Mouse (Mus musculus): ENCODE measurements around the gene Jchain.

The Jchain gene

DNA sequence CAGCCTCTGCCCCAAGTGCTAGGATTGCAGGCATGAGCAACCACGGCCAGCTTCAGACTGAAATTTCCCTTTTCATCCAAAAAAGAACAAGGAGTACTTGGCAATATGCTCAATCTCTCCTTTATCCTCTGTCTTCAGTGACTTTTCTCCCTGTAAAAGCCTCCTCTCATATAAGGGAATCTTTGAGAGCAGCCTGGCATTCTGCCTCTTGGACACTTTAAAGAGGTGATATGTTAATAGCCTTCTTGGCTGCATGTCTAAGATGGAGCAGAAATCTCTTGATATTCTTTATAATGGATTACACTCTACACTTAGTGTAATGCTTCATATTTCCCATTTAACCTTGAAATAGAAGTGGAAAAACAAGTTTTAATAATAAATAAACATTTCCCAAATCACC lies 3.2 kb upstream of the Jchain start:
- no peak for DNase-seq (ENCODE audit: low spot score)

DNA sequence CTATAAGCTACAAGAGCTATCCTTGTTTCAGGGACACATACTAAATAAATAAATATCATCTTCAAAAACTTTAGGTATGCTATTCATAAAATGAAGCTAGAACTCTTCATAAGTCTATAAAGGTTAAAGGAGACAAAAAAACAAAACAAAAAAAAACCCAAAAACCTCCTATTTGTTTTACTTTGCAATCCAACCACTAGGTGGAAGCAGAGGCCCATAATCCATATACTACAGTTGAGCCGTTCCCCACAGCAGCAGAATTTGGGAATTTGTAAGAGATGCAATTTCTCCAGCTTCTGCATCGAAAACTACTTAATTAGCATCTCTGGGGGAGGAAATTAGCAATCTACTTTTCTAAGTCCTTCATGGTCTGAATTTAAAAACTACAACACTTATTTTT lies 8.5 kb downstream of the Jchain start:
- peak; percentile 37 for DNase-seq (ENCODE audit: low spot score)

DNA sequence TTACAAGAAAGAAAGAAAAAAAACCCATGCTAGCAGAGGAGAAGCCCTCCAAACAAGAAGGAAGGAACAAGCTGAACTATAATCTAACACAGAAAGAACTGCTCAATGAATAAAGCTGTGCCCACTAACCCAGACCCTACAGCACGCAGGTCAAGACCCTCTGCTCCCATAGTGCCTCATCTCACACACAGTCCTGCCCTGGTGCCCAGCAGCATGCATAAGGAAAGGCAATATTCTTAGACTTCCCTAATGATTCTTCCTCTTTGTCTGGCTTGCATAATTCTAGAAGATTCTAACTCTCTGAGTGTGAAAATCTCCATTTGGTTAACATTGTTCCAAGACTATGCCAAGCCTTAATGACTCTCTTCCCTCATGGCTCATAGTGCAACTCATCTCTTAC lies 18.7 kb downstream of the Jchain start:
- no peak for DNase-seq (ENCODE audit: low spot score)

DNA sequence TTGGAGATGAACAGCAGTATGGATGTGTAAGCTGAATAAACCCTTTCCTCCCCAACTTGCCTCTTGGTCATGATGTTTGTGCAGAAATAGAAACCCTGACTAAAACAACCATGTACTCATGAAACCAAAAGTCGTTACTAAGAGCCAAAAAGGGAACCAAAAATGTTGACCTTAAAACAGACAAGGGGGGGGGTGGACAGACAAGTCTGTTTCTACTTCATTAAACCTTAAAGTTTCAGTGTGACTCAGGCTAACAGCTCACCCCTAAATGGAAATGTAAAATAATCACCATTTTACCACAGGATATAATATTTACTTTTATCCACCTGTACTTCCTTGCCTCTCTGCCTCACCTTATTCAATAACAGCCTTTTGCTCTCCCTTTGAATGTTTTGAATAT lies 19.1 kb downstream of the Jchain start:
- DNase-seq (ENCODE audit: low spot score): no peak

DNA sequence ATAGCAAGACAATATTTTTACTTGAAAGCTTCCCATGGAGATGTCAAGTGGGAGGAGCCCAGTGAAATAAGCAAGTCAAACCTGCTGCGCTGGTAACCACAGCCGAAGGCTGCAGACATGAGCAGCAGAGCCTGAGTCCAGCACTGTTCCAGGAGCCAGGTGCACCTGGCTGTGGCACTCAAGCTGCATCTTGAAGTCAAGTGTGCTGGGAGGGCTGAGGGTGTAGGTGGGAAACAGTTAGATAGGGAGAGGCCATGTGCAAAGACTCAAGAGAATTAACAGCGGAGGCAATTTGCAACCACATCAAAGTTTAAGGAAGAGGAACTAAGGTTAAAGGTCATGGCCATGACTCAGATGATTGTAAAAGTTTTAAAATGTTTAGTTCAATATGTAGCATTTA lies 27.9 kb downstream of the Jchain start:
- no peak for DNase-seq (ENCODE audit: low spot score)

DNA sequence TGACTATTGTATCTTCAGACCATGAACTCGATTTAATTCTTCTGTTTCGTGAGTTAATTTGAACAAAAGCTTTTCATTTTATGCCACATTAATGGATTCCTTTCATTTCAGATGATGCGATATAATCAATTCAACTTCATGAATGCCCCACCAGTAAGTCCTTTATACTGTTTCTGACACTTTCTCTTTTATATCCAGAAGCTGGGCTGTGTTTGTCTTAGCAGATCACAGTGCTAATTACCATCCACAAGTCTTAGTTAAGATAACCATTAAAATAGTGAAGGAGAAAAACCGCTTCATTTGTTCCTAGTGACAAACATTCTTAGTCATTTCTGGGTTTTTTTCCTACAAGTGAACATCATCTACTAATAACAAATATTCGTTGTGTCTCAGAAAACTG lies 36.6 kb downstream of the Jchain start:
- no peak for DNase-seq (ENCODE audit: low spot score)

DNA sequence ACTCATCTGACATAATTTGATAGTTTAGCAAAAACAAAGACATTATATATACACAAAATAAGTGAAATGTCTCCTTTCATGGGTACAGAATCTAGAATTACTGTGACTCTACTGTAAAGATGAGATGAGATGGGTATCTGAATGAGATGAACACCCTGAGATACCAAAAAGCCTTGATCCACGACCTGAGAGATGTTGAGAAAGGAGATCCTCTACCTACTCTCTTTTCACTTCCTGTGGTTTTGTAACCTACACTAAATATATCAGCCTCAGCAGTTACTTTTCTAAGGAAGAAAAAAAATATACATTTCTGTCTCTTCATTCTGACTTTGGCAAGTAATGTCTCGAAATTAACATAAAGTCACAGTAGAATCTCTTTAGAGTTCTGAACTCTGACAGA lies 38.7 kb downstream of the Jchain start:
- DNase-seq (ENCODE audit: low spot score): no peak

DNA sequence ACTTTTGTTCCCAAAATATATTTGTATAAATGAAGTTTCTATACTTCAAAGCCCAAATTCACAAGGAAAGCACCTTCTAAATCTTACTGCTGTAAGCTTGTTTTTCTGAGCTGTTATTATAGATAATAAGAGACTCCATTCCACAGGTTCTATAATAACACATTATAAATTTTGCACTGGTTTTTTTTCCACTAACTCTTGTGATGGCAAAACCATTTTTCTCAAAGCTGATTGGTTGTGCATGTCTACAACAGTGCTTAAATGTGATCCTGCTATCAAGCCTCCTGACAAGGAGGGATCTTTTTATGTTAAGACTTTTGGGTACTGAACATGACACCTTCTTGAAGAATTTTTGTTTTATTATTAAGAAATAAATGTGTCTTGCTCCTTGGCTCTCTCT lies 40.0 kb downstream of the Jchain start, which contains the start of gene Enam:
TSS of gene Enam (plus strand) at position 301 of the 400 bp plus-strand sequence.
- no peak for DNase-seq (ENCODE audit: low spot score)
